Mouse (Mus musculus): ENCODE results near the gene Stard10.

GRCm38 (mm10) chr7:101314396-101314795 lies 2.5 kb upstream of the Stard10 start:
- TF ChIP-seq POLR2A (IDR thresholded peaks at IDR 0.05; ENCODE audit: insufficient read depth, low read length) (no peak), CTCF (IDR thresholded peaks at IDR 0.05; ENCODE audit: low read depth, low read length) (no peak), EP300 (IDR thresholded peaks at IDR 0.05; ENCODE audit: insufficient read depth, low read depth, low read length) (no peak)
